Mouse (Mus musculus): ENCODE measurements around the gene Mfsd6l.
A peak's percentile ranks its signal among the peaks of the same experiment; 100 is the strongest.

The Mfsd6l gene

GRCm38 (mm10) chr11:68555918-68556584 is at the start of gene Mfsd6l:
TSS of gene Mfsd6l (plus strand) at chr11:68556186.
- no peak for DNase-seq (ENCODE audit: low spot score)

GRCm38 (mm10) chr11:68507246-68507645 is 48.7 kb upstream of the Mfsd6l start:
- DNase-seq (ENCODE audit: low spot score), result no peak

GRCm38 (mm10) chr11:68508619-68509018 is 47.4 kb upstream of the Mfsd6l start:
- no peak for DNase-seq (ENCODE audit: low spot score)

- DNase-seq (ENCODE audit: low spot score), result no peak
Measured at GRCm38 (mm10) chr11:68509194-68509593, 46.8 kb upstream of the Mfsd6l start.

GRCm38 (mm10) chr11:68513969-68514368 is 42.0 kb upstream of the Mfsd6l start:
- no peak for DNase-seq (ENCODE audit: low spot score)

GRCm38 (mm10) chr11:68519362-68519761 is 36.6 kb upstream of the Mfsd6l start:
- no peak for DNase-seq (ENCODE audit: low spot score)

GRCm38 (mm10) chr11:68519815-68520214 is 36.2 kb upstream of the Mfsd6l start:
- no peak for DNase-seq (ENCODE audit: low spot score)

- no peak for DNase-seq (ENCODE audit: low spot score)
Measured at GRCm38 (mm10) chr11:68520439-68520838, 35.5 kb upstream of the Mfsd6l start.

GRCm38 (mm10) chr11:68521352-68521751 is 34.6 kb upstream of the Mfsd6l start:
- no peak for DNase-seq (ENCODE audit: low spot score)

GRCm38 (mm10) chr11:68526441-68526840 is 29.5 kb upstream of the Mfsd6l start:
- no peak for DNase-seq (ENCODE audit: low spot score)

GRCm38 (mm10) chr11:68531066-68531806 is 24.8 kb upstream of the Mfsd6l start:
- no peak for DNase-seq (ENCODE audit: low spot score)

GRCm38 (mm10) chr11:68531941-68532535 is 23.9 kb upstream of the Mfsd6l start:
- no peak for DNase-seq (ENCODE audit: low spot score)

GRCm38 (mm10) chr11:68532773-68533172 is 23.2 kb upstream of the Mfsd6l start:
- no peak for DNase-seq (ENCODE audit: low spot score)

GRCm38 (mm10) chr11:68533971-68534475 is 22.0 kb upstream of the Mfsd6l start:
- no peak for DNase-seq (ENCODE audit: low spot score)

GRCm38 (mm10) chr11:68536026-68536425 is 20.0 kb upstream of the Mfsd6l start:
- DNase-seq (ENCODE audit: low spot score), result no peak

- peak; percentile 37 for DNase-seq (ENCODE audit: low spot score)
Measured at GRCm38 (mm10) chr11:68536465-68536864, 19.5 kb upstream of the Mfsd6l start.

GRCm38 (mm10) chr11:68539621-68540020 is 16.4 kb upstream of the Mfsd6l start:
- no peak for DNase-seq (ENCODE audit: low spot score)

GRCm38 (mm10) chr11:68544554-68544953 is 11.4 kb upstream of the Mfsd6l start:
- DNase-seq (ENCODE audit: low spot score), result peak; percentile 50

- no peak for DNase-seq (ENCODE audit: low spot score)
Measured at GRCm38 (mm10) chr11:68545172-68545571, 10.8 kb upstream of the Mfsd6l start.

- DNase-seq (ENCODE audit: low spot score), result no peak
Measured at GRCm38 (mm10) chr11:68545682-68546222, 10.2 kb upstream of the Mfsd6l start.

GRCm38 (mm10) chr11:68547484-68547883 is 8.5 kb upstream of the Mfsd6l start:
- DNase-seq (ENCODE audit: low spot score), result no peak

GRCm38 (mm10) chr11:68549597-68549996 is 6.4 kb upstream of the Mfsd6l start:
- DNase-seq (ENCODE audit: low spot score), result no peak

GRCm38 (mm10) chr11:68550358-68550757 is 5.6 kb upstream of the Mfsd6l start:
- no peak for DNase-seq (ENCODE audit: low spot score)

Measured in MN1 (cell line).